Mouse (Mus musculus): ENCODE data around the gene Tob1.

GRCm38 (mm10) chr11:94212489-94212836, 1.2 kb downstream of the Tob1 start:
- TF ChIP-seq CTCF (IDR thresholded peaks at IDR 0.05; ENCODE audit: control insufficient read depth, insufficient read depth, low read length) (no peak), POLR2A (IDR thresholded peaks at IDR 0.05; ENCODE audit: borderline replicate concordance, control insufficient read depth, low read depth, low read length) (no peak)
